Mouse (Mus musculus): ENCODE data around the gene Smndc1. TPM values are rescaled to one million over a fixed set of nuclear protein-coding genes. Genes with fewer than 3 reads are reported as not detected.
A peak's percentile ranks its signal among the peaks of the same experiment; 100 is the strongest.

The Smndc1 gene
- polyA plus RNA-seq, 1 experiment from 2014 or later = 45.4 TPM

GRCm38 (mm10) chr19:53393646-53394045, 3.3 kb upstream of the Smndc1 start:
- no peaks in the 10 kb centered on the region for H3K27me3 ChIP-seq
- H3K4me2 ChIP-seq = no peak overlapping the region
- ATAC-seq (ENCODE audit: low FRiP score) = no peak
- no peak overlapping the region for H3K9ac ChIP-seq
- no peak overlapping the region for H3K27ac ChIP-seq
- peaks cover 4% of the 10 kb centered on the region for H3K36me3 ChIP-seq (replicated peaks)
- no peak overlapping the region for H3K4me3 ChIP-seq (replicated peaks)
- H3K4me1 ChIP-seq = peaks cover 15% of the 10 kb centered on the region
- no peaks in the 10 kb centered on the region for H3K9me3 ChIP-seq

GRCm38 (mm10) chr19:53392781-53393343, 2.5 kb upstream of the Smndc1 start:
- no peak for ATAC-seq (ENCODE audit: low FRiP score)
- Histone ChIP-seq H3K4me3 (replicated peaks) (no peak overlapping the region), H3K4me2 (no peak overlapping the region), H3K9me3 (no peaks in the 10 kb centered on the region), H3K27ac (no peak overlapping the region), H3K4me1 (peaks cover 15% of the 10 kb centered on the region), H3K27me3 (no peaks in the 10 kb centered on the region), H3K9ac (no peak overlapping the region), H3K36me3 (replicated peaks) (peaks cover 12% of the 10 kb centered on the region)
- 74% methylated on average over 8 of the region's 8 CpGs for WGBS

- no peak for ATAC-seq (ENCODE audit: low FRiP score)
- Histone ChIP-seq H3K36me3 (replicated peaks) (peaks cover 23% of the 10 kb centered on the region), H3K27me3 (no peaks in the 10 kb centered on the region), H3K4me1 (peaks cover 15% of the 10 kb centered on the region), H3K4me3 (replicated peaks) (peak overlapping the region; percentile 98; the same call in 1 of the 2 replicates), H3K9ac (peak overlapping the region; percentile 71; the same call in 1 of the 2 replicates), H3K9me3 (no peaks in the 10 kb centered on the region), H3K4me2 (peak overlapping the region; percentile 75), H3K27ac (no peak overlapping the region)
- 90% methylated on average over 5 of the region's 5 CpGs for WGBS
These were observed 1.4 kb upstream of the Smndc1 start for GRCm38 (mm10) chr19:53391787-53392186.

GRCm38 (mm10) chr19:53391386-53391785, 1.0 kb upstream of the Smndc1 start:
- Histone ChIP-seq H3K27me3 (no peaks in the 10 kb centered on the region), H3K4me2 (peak overlapping the region; percentile 75), H3K4me3 (replicated peaks) (peak overlapping the region; percentile 98), H3K4me1 (peaks cover 15% of the 10 kb centered on the region), H3K9ac (peak overlapping the region; percentile 71), H3K9me3 (no peaks in the 10 kb centered on the region), H3K27ac (no peak overlapping the region), H3K36me3 (replicated peaks) (peaks cover 24% of the 10 kb centered on the region)
- 56% methylated on average over 8 of the region's 8 CpGs for WGBS
- no peak for ATAC-seq (ENCODE audit: low FRiP score)

- whole genome bisulfite sequencing = under 1% methylated on average over 59 of the region's 59 CpGs
These were observed 437 bp downstream of the Smndc1 start for GRCm38 (mm10) chr19:53389851-53390431.

GRCm38 (mm10) chr19:53389417-53389816, 961 bp downstream of the Smndc1 start:
- peak overlapping the region; percentile 98 for H3K4me3 ChIP-seq (replicated peaks)
- peak overlapping the region; percentile 98 for H3K9ac ChIP-seq
- H3K36me3 ChIP-seq (replicated peaks) = peaks cover 36% of the 10 kb centered on the region
- peaks cover 15% of the 10 kb centered on the region for H3K4me1 ChIP-seq
- ATAC-seq (ENCODE audit: low FRiP score) = no peak
- WGBS = 26% methylated on average over 6 of the region's 6 CpGs
- peak overlapping the region; percentile 98; the same call in 1 of the 2 replicates for H3K27ac ChIP-seq
- no peaks in the 10 kb centered on the region for H3K27me3 ChIP-seq
- peak overlapping the region; percentile 69 for H3K4me2 ChIP-seq
- no peaks in the 10 kb centered on the region for H3K9me3 ChIP-seq

More at GRCm38 (mm10) chr19:53389851-53390431, 437 bp downstream of the Smndc1 start:
- peaks cover 33% of the 10 kb centered on the region for H3K36me3 ChIP-seq (replicated peaks)
- peak overlapping the region; percentile 98 for H3K27ac ChIP-seq
- H3K4me3 ChIP-seq (replicated peaks) = peak overlapping the region; percentile 98
- peak overlapping the region; percentile 69 for H3K4me2 ChIP-seq
- H3K4me1 ChIP-seq = peaks cover 15% of the 10 kb centered on the region
- ATAC-seq (ENCODE audit: low FRiP score) = peak; percentile 89
- H3K9me3 ChIP-seq = no peaks in the 10 kb centered on the region
- H3K27me3 ChIP-seq = no peaks in the 10 kb centered on the region
- H3K9ac ChIP-seq = peak overlapping the region; percentile 98

GRCm38 (mm10) chr19:53383336-53383735, 7.0 kb downstream of the Smndc1 start:
- 96% methylated on average over 15 of the region's 15 CpGs for WGBS
- no peak for ATAC-seq (ENCODE audit: low FRiP score)

GRCm38 (mm10) chr19:53378421-53378820, 12.0 kb downstream of the Smndc1 start:
- H3K36me3 ChIP-seq (replicated peaks) = peaks cover 64% of the 10 kb centered on the region
- no peaks in the 10 kb centered on the region for H3K27me3 ChIP-seq
- H3K9me3 ChIP-seq = no peaks in the 10 kb centered on the region
- no peak for ATAC-seq (ENCODE audit: low FRiP score)
- H3K27ac ChIP-seq = no peak overlapping the region
- no peak overlapping the region for H3K9ac ChIP-seq
- no peak overlapping the region for H3K4me3 ChIP-seq (replicated peaks)
- H3K4me2 ChIP-seq = no peak overlapping the region
- no peaks in the 10 kb centered on the region for H3K4me1 ChIP-seq
- 95% methylated on average over 10 of the region's 10 CpGs for WGBS

More at GRCm38 (mm10) chr19:53383336-53383735, 7.0 kb downstream of the Smndc1 start:
- Histone ChIP-seq H3K36me3 (replicated peaks) (peaks cover 77% of the 10 kb centered on the region), H3K4me1 (no peaks in the 10 kb centered on the region; the same call in 1 of the 2 replicates), H3K27ac (no peak overlapping the region), H3K9ac (no peak overlapping the region), H3K4me2 (no peak overlapping the region), H3K27me3 (no peaks in the 10 kb centered on the region), H3K9me3 (no peaks in the 10 kb centered on the region), H3K4me3 (replicated peaks) (no peak overlapping the region)

- no peaks in the 10 kb centered on the region for H3K9me3 ChIP-seq
- no peaks in the 10 kb centered on the region for H3K4me1 ChIP-seq
- H3K9ac ChIP-seq = no peak overlapping the region
- H3K27ac ChIP-seq = no peak overlapping the region
- WGBS = 90% methylated on average over 8 of the region's 8 CpGs
- H3K36me3 ChIP-seq (replicated peaks) = peaks cover 62% of the 10 kb centered on the region
- H3K27me3 ChIP-seq = no peaks in the 10 kb centered on the region
- no peak overlapping the region for H3K4me3 ChIP-seq (replicated peaks)
- no peak for ATAC-seq (ENCODE audit: low FRiP score)
- H3K4me2 ChIP-seq = no peak overlapping the region
These were observed 12.7 kb downstream of the Smndc1 start for GRCm38 (mm10) chr19:53377652-53378051.

- Histone ChIP-seq H3K4me1 (no peaks in the 10 kb centered on the region), H3K9ac (no peak overlapping the region), H3K27me3 (no peaks in the 10 kb centered on the region), H3K9me3 (no peaks in the 10 kb centered on the region), H3K36me3 (replicated peaks) (peaks cover 61% of the 10 kb centered on the region), H3K4me2 (no peak overlapping the region), H3K4me3 (replicated peaks) (no peak overlapping the region), H3K27ac (no peak overlapping the region)
- no peak for ATAC-seq (ENCODE audit: low FRiP score)
- 93% methylated on average over 9 of the region's 9 CpGs for WGBS
These were observed 14.6 kb downstream of the Smndc1 start for GRCm38 (mm10) chr19:53375816-53376215.

- WGBS = 94% methylated on average over 6 of the region's 6 CpGs
These were observed 15.1 kb downstream of the Smndc1 start for GRCm38 (mm10) chr19:53375299-53375698.

GRCm38 (mm10) chr19:53373570-53373969, 16.8 kb downstream of the Smndc1 start:
- H3K27ac ChIP-seq = no peak overlapping the region
- WGBS = 79% methylated on average over 2 of the region's 2 CpGs
- no peak for ATAC-seq (ENCODE audit: low FRiP score)
- H3K36me3 ChIP-seq (replicated peaks) = peaks cover 47% of the 10 kb centered on the region
- H3K4me1 ChIP-seq = no peaks in the 10 kb centered on the region; the same call in 1 of the 2 replicates
- no peaks in the 10 kb centered on the region for H3K9me3 ChIP-seq
- H3K9ac ChIP-seq = no peak overlapping the region
- no peak overlapping the region for H3K4me3 ChIP-seq (replicated peaks)
- H3K4me2 ChIP-seq = no peak overlapping the region
- no peaks in the 10 kb centered on the region for H3K27me3 ChIP-seq

More at GRCm38 (mm10) chr19:53375299-53375698, 15.1 kb downstream of the Smndc1 start:
- Histone ChIP-seq H3K27ac (no peak overlapping the region), H3K9me3 (no peaks in the 10 kb centered on the region), H3K36me3 (replicated peaks) (peaks cover 56% of the 10 kb centered on the region), H3K4me1 (no peaks in the 10 kb centered on the region), H3K4me3 (replicated peaks) (no peak overlapping the region), H3K4me2 (no peak overlapping the region), H3K9ac (no peak overlapping the region), H3K27me3 (no peaks in the 10 kb centered on the region)
- ATAC-seq (ENCODE audit: low FRiP score) = no peak

- no peaks in the 10 kb centered on the region for H3K9me3 ChIP-seq
- no peak within 1 kb of the TSS for H3K4me3 ChIP-seq (replicated peaks)
- H3K36me3 ChIP-seq (replicated peaks) = peaks cover 39% of the 10 kb centered on the region
- ATAC-seq (ENCODE audit: low FRiP score) = no peak
- no peaks in the 10 kb centered on the region for H3K27me3 ChIP-seq
- no peaks in the 10 kb centered on the region; the same call in 1 of the 2 replicates for H3K4me1 ChIP-seq
- WGBS = 93% methylated on average over 13 of the region's 13 CpGs
- no peak within 1 kb of the TSS for H3K27ac ChIP-seq
- no peak within 1 kb of the TSS for H3K9ac ChIP-seq
- no peak within 1 kb of the TSS for H3K4me2 ChIP-seq
These were observed 18.7 kb downstream of the Smndc1 start, which contains the start of gene Gm10197 for GRCm38 (mm10) chr19:53371666-53372065. Gene Gm10197, minus strand, starts transcription at chr19:53371766.

All from forebrain, embryonic 12.5 days (tissue).